Mouse (Mus musculus) bone marrow, adult 2 months (tissue): ENCODE data around the gene Atg5. TPM values are rescaled to one million over a fixed set of nuclear protein-coding genes. Genes with fewer than 3 reads are reported as not detected.

Experiments
- H3K27ac ChIP-seq: fragments of 200-500 bp; 2 replicates; pipeline ENCODE4 v1.5.1; 2012; ENCODE audit warnings: low read depth, mild to moderate bottlenecking, control low read depth, inconsistent platforms, low read length; ENCODE audit not compliant: control insufficient read depth, poor library complexity, insufficient read depth
- H3K4me1 ChIP-seq: fragments of 200-500 bp; 2 replicates; pipeline ENCODE4 v1.6.1; 2011; ENCODE audit warnings: low read length; ENCODE audit not compliant: control insufficient read depth, insufficient read depth
- H3K4me3 ChIP-seq: fragments of 200-500 bp; replicated peaks from 2 replicates; pipeline ENCODE3; 2011; ENCODE audit warnings: mild to moderate bottlenecking, low read depth, low read length, control low read depth; ENCODE audit not compliant: control insufficient read depth
- CTCF ChIP-seq: fragments of 200-500 bp; IDR thresholded peaks from 2 replicates; pipeline ENCODE4 v1.5.1; 2011; ENCODE audit warnings: low read length, control low read depth; ENCODE audit not compliant: control insufficient read depth, insufficient read depth
- POLR2A ChIP-seq: fragments of 200-500 bp; IDR thresholded peaks from 2 replicates; pipeline ENCODE4 v1.6.1; 2011; ENCODE audit warnings: low read depth, mild to moderate bottlenecking, control low read depth, low read length, borderline replicate concordance; ENCODE audit not compliant: control insufficient read depth
- WGBS: fragments of 180-500 bp; shearing (Covaris S2); methylation state at CpG from one replicate; pipeline ENCODE4 v1.1.7; 2018; 5-methylcytosine and 5-hydroxymethylcytosine counted together
- polyA plus RNA-seq: library from polyadenylated mRNA; stranded (reverse); fragments of >200 nt; gene quantifications from 2 replicates; pipeline ENCODE4 v1.2.4, GENCODE M21; 2011; ENCODE audit warnings: low replicate concordance; ENCODE audit not compliant: missing spikeins, insufficient read depth, insufficient read length

Gene Atg5
- polyA plus RNA-seq, 1 experiment: 10.7 TPM

GRCm38 (mm10) chr10:44303648-44304329 is 35.6 kb downstream of the Atg5 start:
- 89% methylated on average over 15 of the region's 15 CpGs for WGBS
- no peak overlapping the region for H3K27ac ChIP-seq
- TF ChIP-seq CTCF (no peak), POLR2A (no peak)
- H3K4me3 ChIP-seq: no peak overlapping the region
- H3K4me1 ChIP-seq: no peaks in the 10 kb centered on the region

GRCm38 (mm10) chr10:44304330-44304717 is 36.2 kb downstream of the Atg5 start:
- WGBS: 89% methylated on average over 3 of the region's 3 CpGs
- H3K27ac ChIP-seq: no peak overlapping the region
- no peak overlapping the region for H3K4me3 ChIP-seq
- no peak for TF ChIP-seq POLR2A
- TF ChIP-seq CTCF: no peak
- H3K4me1 ChIP-seq: no peaks in the 10 kb centered on the region

GRCm38 (mm10) chr10:44304845-44305244 is 36.7 kb downstream of the Atg5 start:
- WGBS: 78% methylated on average over 3 of the region's 3 CpGs
- no peak overlapping the region for H3K27ac ChIP-seq
- TF ChIP-seq CTCF: no peak
- no peak for TF ChIP-seq POLR2A
- H3K4me3 ChIP-seq: no peak overlapping the region
- no peaks in the 10 kb centered on the region for H3K4me1 ChIP-seq

- H3K4me3 ChIP-seq: no peak overlapping the region
- TF ChIP-seq CTCF (no peak), POLR2A (no peak)
- WGBS: 89% methylated on average over 6 of the region's 6 CpGs
Measured at GRCm38 (mm10) chr10:44306308-44306707, 38.1 kb downstream of the Atg5 start.

GRCm38 (mm10) chr10:44308280-44308679 is 40.1 kb downstream of the Atg5 start:
- Histone ChIP-seq H3K4me1 (no peaks in the 10 kb centered on the region), H3K27ac (no peak overlapping the region), H3K4me3 (no peak overlapping the region)
- TF ChIP-seq POLR2A (no peak), CTCF (no peak)

More at GRCm38 (mm10) chr10:44306308-44306707, 38.1 kb downstream of the Atg5 start:
- Histone ChIP-seq H3K27ac (no peak overlapping the region), H3K4me1 (no peaks in the 10 kb centered on the region)

- Histone ChIP-seq H3K4me1 (no peaks in the 10 kb centered on the region), H3K4me3 (no peak overlapping the region), H3K27ac (no peak overlapping the region)
- WGBS: 85% methylated on average over 6 of the region's 6 CpGs
- no peak for TF ChIP-seq CTCF
- no peak for TF ChIP-seq POLR2A
Measured at GRCm38 (mm10) chr10:44309250-44309649, 41.1 kb downstream of the Atg5 start.

DNA sequence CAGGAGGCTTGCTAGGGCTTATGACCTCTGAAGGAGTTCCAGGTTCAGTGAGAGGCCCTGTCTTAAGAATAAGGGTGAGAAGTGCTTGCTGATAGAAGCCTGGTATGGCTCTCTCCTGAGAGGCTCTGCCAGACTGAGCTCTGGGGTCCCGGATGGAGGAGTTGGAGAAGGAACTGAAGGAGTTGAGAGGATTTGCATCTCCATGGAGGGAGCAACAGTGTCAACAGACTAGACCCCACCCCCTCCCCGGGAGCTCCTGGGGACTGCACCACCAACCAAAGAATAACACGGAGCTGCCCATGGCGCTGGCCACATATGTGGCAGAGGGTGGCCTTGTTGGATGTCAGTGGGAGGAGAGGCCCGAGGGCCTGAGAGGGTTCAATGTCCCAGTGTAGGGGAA is 47.1 kb downstream of the Atg5 start:
- H3K4me3 ChIP-seq: no peak overlapping the region
- WGBS: 91% methylated on average over 5 of the region's 5 CpGs
- H3K4me1 ChIP-seq: no peaks in the 10 kb centered on the region; the same call in 1 of the 2 replicates
- H3K27ac ChIP-seq: no peak overlapping the region
- TF ChIP-seq CTCF (no peak), POLR2A (no peak)

- TF ChIP-seq CTCF: no peak
- no peak for TF ChIP-seq POLR2A
- Histone ChIP-seq H3K4me3 (no peak overlapping the region), H3K27ac (no peak overlapping the region), H3K4me1 (no peaks in the 10 kb centered on the region; the same call in 1 of the 2 replicates)
- 75% methylated on average over 14 of the region's 14 CpGs for WGBS
Measured at GRCm38 (mm10) chr10:44316280-44317270, 48.4 kb downstream of the Atg5 start.
